In the genomic region with DNA sequence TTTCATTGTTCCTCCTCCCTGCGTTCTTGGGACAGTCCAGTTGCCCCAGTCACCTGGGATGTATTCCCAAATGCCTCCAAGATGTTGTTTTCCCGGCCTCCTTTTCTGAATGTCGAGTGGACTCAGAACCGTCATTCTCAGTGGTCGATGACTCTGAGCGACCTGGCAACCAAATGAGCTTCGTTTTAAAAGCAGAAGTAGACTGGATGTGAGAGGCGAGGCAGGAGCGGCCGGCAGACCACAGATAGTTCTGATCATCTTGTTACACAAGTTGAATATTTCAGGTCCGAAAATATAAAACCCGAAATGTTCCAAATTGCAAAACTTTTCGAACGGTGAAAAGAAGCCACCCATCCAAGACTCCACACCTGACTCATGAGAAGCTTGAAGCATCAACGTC, we compare ENCODE assay signal across 16 mouse cellular contexts.
A peak's percentile ranks its signal among the peaks of the same experiment; 100 is the strongest.
DNase-seq lines count a peak whose midpoint lies in the region; ATAC-seq and TF ChIP-seq lines count a peak whose summit lies in the region.
"Had no signal": no experiment of that assay in that cellular context is flagged by ENCODE, and none has a peak within 500 bp of the region (broad histone marks: within the 10 kb centered on the region; RNA-seq: fewer than 3 reads in every experiment).

No protein-coding gene starts in this region.

- no peak for TF ChIP-seq RAD21 in CH12.LX (IDR thresholded peaks at IDR 0.05; ENCODE audit: low read depth, low read length)

- no peaks in the 10 kb centered on the region for H3K36me3 ChIP-seq in CH12.LX (replicated peaks in 1 of 2; ENCODE audit: control insufficient read depth in 1 of 2, insufficient read depth in 1 of 2, low read length in 1 of 2)
- no peaks in the 10 kb centered on the region for H3K36me3 ChIP-seq in forebrain, embryonic 15.5 days
- H3K36me3 ChIP-seq in limb, embryonic 13.5 days = no peaks in the 10 kb centered on the region
- H3K36me3 ChIP-seq: embryonic facial prominence, embryonic 15.5 days; G1E; hindbrain, embryonic 10.5 days; hindbrain, embryonic 15.5 days; lung, embryonic 15.5 days; stomach, embryonic 15.5 days had no signal

- no peak for ATAC-seq in forebrain, embryonic 15.5 days (replicated peaks)
- no peak for ATAC-seq in limb, embryonic 13.5 days (ENCODE audit: low FRiP score, low read depth)

- dilution Hi-C loops in CH12.LX (cut with MboI; ENCODE audit: extremely low pct_ligation_motif_present, extremely low pct_unique_long_range_greater_than_20kb, low sequenced_read_pairs) = no loop called here

- peak; percentile 5 for DNase-seq in cerebellum, adult 9-10 months
- no peak for DNase-seq in cerebellum, adult 9-11 months
- DNase-seq in CH12.LX (ENCODE audit: extremely low read depth) = peak; percentile 54
- no peak for DNase-seq in layer of hippocampus, adult 11-12 months (ENCODE audit: low spot score)
- DNase-seq in ovary, adult 18-20 months (ENCODE audit: low spot score) = no peak
- DNase-seq in layer of hippocampus, adult 2 months (ENCODE audit: low spot score in 2 of 2) = no peak

- WGBS in forebrain, embryonic 15.5 days = 67% methylated on average over 15 of the region's 15 CpGs
- WGBS in limb, embryonic 13.5 days = 80% methylated on average over 15 of the region's 15 CpGs

- no peak overlapping the region for H3K4me3 ChIP-seq in CH12.LX (replicated peaks in 1 of 3; ENCODE audit: low read depth in 2 of 3, low read length in 2 of 3, poor library complexity in 1 of 3)
- no peak overlapping the region for H3K4me3 ChIP-seq in forebrain, embryonic 15.5 days
- H3K4me3 ChIP-seq in limb, embryonic 13.5 days = no peak overlapping the region
- no peak overlapping the region for H3K4me3 ChIP-seq in layer of hippocampus, adult 2 months
- H3K4me3 ChIP-seq: embryonic facial prominence, embryonic 15.5 days; hindbrain, embryonic 10.5 days; hindbrain, embryonic 15.5 days; lung, embryonic 15.5 days; megakaryocyte, embryonic 14.5 days; stomach, embryonic 15.5 days had no signal

- H3K4me2 ChIP-seq in CH12.LX (ENCODE audit: insufficient read depth, low read depth, poor library complexity, severe bottlenecking) = peak overlapping the region; percentile 99
- H3K4me2 ChIP-seq in forebrain, embryonic 15.5 days (replicated peaks) = peak overlapping the region; percentile 9; the same call in 1 of the 2 replicates
- H3K4me2 ChIP-seq in limb, embryonic 13.5 days (replicated peaks) = peak overlapping the region; percentile 31; the same call in 1 of the 2 replicates
- H3K4me2 ChIP-seq: embryonic facial prominence, embryonic 15.5 days; hindbrain, embryonic 15.5 days; liver, embryonic 11.5 days; lung, embryonic 15.5 days; stomach, embryonic 15.5 days had no signal

- no peaks in the 10 kb centered on the region for H3K79me2 ChIP-seq in CH12.LX (replicated peaks; ENCODE audit: control insufficient read depth, extremely low read depth, insufficient read depth, poor library complexity, severe bottlenecking)

- no peak for TF ChIP-seq CTCF in CH12.LX (conservative IDR thresholded peaks at IDR 0.05 in 1 of 2, IDR thresholded peaks at IDR 0.05 in 1 of 2; ENCODE audit: low read depth in 2 of 2, low read length in 2 of 2)
- no peak for TF ChIP-seq CTCF in layer of hippocampus, adult 2 months (conservative IDR thresholded peaks at IDR 0.05)

- no peaks in the 10 kb centered on the region for H3K9me3 ChIP-seq in CH12.LX (replicated peaks; ENCODE audit: low read length)
- no peaks in the 10 kb centered on the region for H3K9me3 ChIP-seq in forebrain, embryonic 15.5 days
- 0 out of 2 replicates have a peak, but pooled peaks cover 4% of the 10 kb centered on the region for H3K9me3 ChIP-seq in limb, embryonic 13.5 days
- H3K9me3 ChIP-seq: embryonic facial prominence, embryonic 15.5 days; G1E; hindbrain, embryonic 10.5 days; hindbrain, embryonic 15.5 days; lung, embryonic 15.5 days; stomach, embryonic 15.5 days had no signal

- no peaks in the 10 kb centered on the region for H3K27me3 ChIP-seq in CH12.LX (replicated peaks)
- no peaks in the 10 kb centered on the region for H3K27me3 ChIP-seq in forebrain, embryonic 15.5 days
- no peaks in the 10 kb centered on the region for H3K27me3 ChIP-seq in limb, embryonic 13.5 days
- H3K27me3 ChIP-seq: embryonic facial prominence, embryonic 15.5 days; hindbrain, embryonic 15.5 days; lung, embryonic 15.5 days; stomach, embryonic 15.5 days had no signal

- TF ChIP-seq EP300 in CH12.LX (IDR thresholded peaks at IDR 0.05; ENCODE audit: low read length) = no peak

- peak overlapping the region; percentile 53; the same call in 1 of the 2 replicates for H3K9ac ChIP-seq in CH12.LX (ENCODE audit: insufficient read depth, low read depth)
- no peak overlapping the region for H3K9ac ChIP-seq in forebrain, embryonic 15.5 days (replicated peaks)
- no peak overlapping the region for H3K9ac ChIP-seq in limb, embryonic 13.5 days
- H3K9ac ChIP-seq: embryonic facial prominence, embryonic 15.5 days; hindbrain, embryonic 15.5 days; lung, embryonic 15.5 days; stomach, embryonic 15.5 days had no signal

- H3K27ac ChIP-seq in CH12.LX (ENCODE audit: insufficient read depth, low read depth) = no peak overlapping the region
- H3K27ac ChIP-seq in forebrain, embryonic 15.5 days (replicated peaks) = no peak overlapping the region
- no peak overlapping the region for H3K27ac ChIP-seq in limb, embryonic 13.5 days
- no peak overlapping the region for H3K27ac ChIP-seq in layer of hippocampus, adult 2 months
- H3K27ac ChIP-seq: embryonic facial prominence, embryonic 15.5 days; hindbrain, embryonic 10.5 days; hindbrain, embryonic 15.5 days; lung, embryonic 15.5 days; stomach, embryonic 15.5 days had no signal

- in situ Hi-C loops in CH12.LX (cut with MboI; ENCODE audit: low pct_ligation_motif_present, low pct_unique_long_range_greater_than_20kb, low sequenced_read_pairs) = loop anchor here (10.0 kb wide), 1 partner anchor 705 kb away; no protein-coding TSS in a partner anchor

- peaks cover 0 to 18% of the 10 kb centered on the region in 2 experiments; a peak in 2 of 4 replicates for H3K4me1 ChIP-seq in CH12.LX (ENCODE audit: control insufficient read depth in 1 of 2, insufficient read depth in 2 of 2)
- H3K4me1 ChIP-seq in forebrain, embryonic 15.5 days = peaks cover 20% of the 10 kb centered on the region
- H3K4me1 ChIP-seq in limb, embryonic 13.5 days = peaks cover 32% of the 10 kb centered on the region
- H3K4me1 ChIP-seq: megakaryocyte, embryonic 14.5 days had no signal

- no peak for TF ChIP-seq POLR2A in CH12.LX (IDR thresholded peaks at IDR 0.05; ENCODE audit: low read depth, low read length)

TF ChIP-seq in CH12.LX, 34 proteins besides CTCF, POLR2A, EP300 and RAD21:
- TF ChIP-seq USF2 (conservative IDR thresholded peaks at IDR 0.05; ENCODE audit: low read depth, low read length) (no peak), POLR2AphosphoS2 (IDR thresholded peaks at IDR 0.05; ENCODE audit: low read depth, low read length) (no peak), RCOR1 (conservative IDR thresholded peaks at IDR 0.05; ENCODE audit: low read depth, low read length) (no peak), MAZ (IDR thresholded peaks at IDR 0.05; ENCODE audit: low read depth, low read length) (no peak), IRF4 (IDR thresholded peaks at IDR 0.05; ENCODE audit: low read depth, low read length) (no peak), JUND (conservative IDR thresholded peaks at IDR 0.05; ENCODE audit: low read depth, low read length) (no peak), KAT2A (IDR thresholded peaks at IDR 0.05; ENCODE audit: insufficient replicate concordance, low read length) (no peak), ZKSCAN1 (IDR thresholded peaks at IDR 0.05; ENCODE audit: borderline replicate concordance, low read depth, low read length) (no peak)

Comparison
In these comparisons a context has a peak if more than half of its experiments do, and no peak if none do; other contexts are left out.
1. DNase-seq: peak in cerebellum, adult 9-10 months (single experiment) and CH12.LX (single experiment); none in cerebellum, adult 9-11 months (single experiment), layer of hippocampus, adult 11-12 months (single experiment), ovary, adult 18-20 months (single experiment) and layer of hippocampus, adult 2 months (0 of 2).
2. H3K4me2 ChIP-seq: peak in every context shown above with its lines; median percentile 99 in CH12.LX; 31 in limb, embryonic 13.5 days; 9 in forebrain, embryonic 15.5 days.